Mouse (Mus musculus) cerebellum, adult (tissue): ENCODE data around the gene Ing4.
A peak's percentile ranks its signal among the peaks of the same experiment; 100 is the strongest.
"Not testable (repeated sequence)": the region's sequence is repeated elsewhere in the genome, so short reads cannot be mapped to it uniquely, and the experiment has no call there.

ENCODE experiments used
- ATAC-seq: cut with Nextera tagmentation; 2 replicates; pipeline ENCODE4 v1.9.2; 2017; ENCODE audit warnings: mild to moderate bottlenecking, moderate library complexity, mixed read lengths; ENCODE audit not compliant: insufficient number of reproducible peaks, low FRiP score, low TSS enrichment

Ing4 gene

DNA sequence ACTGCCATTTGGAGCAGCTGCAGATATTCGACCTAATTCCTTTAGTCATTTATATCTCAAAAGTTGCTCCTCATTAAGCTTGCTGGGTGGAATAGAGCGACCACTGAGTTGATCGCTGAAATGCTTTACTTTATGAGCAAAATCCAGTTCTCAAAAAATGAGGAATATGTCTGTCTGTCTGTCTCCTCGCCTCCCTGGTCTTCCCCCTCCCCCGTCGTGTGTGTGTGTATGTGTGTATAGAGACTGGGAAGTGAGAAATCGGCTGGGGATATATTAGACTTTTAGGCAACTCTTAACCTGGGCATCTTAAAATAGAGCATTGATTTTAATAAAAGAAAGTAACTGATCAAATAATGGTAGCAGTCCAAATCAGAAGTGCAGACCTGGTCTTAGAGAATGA is 661 bp downstream of the Ing4 start:
- ATAC-seq: no peak

DNA sequence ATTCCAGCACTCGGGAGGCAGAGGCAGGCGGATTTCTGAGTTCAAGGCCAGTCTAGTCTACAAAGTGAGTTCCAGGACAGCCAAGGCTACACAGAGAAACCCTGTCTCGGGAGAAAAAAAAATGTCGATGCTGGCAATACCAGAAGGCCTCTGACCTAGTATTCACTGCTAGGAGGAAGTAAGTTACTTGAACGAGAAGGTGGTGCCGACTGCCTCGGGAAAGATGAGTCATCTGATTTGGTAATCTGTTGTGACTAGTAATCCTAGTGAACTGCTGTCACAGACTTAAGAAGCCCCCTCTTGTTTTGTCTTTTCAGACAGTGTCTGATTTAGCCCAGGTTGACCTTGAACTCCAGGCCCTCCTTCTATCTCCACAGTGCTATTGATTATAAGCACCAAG is 1.5 kb downstream of the Ing4 start:
- no peak for ATAC-seq

DNA sequence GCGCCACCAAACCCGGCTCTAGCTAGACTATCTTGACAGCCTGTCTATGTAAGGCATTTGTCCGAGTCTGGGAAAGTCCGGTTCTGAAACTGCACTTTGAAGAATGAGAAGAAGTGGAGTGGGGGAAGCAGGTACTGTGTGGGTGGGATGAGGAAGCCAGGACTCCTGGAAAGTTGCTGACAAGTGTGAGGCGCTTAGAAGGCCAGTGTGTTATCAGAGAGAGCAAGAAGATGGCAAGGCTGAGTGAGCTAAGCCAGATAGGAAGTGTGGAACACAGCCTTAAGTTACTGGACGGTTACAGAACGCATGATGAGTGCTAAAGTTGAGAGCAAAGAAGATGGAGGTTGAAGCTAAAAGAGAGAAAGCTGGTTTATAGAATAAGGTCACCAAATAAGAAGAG is 2.5 kb downstream of the Ing4 start:
- ATAC-seq: no peak

DNA sequence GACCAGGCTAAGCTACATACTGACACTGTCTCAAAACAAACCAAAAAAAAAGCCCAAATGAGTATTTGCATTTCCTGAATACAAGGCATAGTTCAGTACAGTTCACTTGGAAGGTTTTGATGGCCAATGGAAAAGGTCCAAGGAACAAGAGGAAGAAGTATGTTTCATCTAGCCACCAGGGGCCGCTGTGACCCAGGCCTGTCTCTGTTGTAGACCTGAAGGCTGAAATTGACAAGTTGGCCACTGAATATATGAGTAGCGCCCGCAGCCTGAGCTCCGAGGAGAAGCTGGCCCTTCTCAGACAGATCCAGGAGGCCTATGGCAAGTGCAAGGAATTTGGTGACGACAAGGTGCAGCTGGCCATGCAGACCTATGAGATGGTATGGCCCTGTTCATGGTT is 7.1 kb downstream of the Ing4 start:
- ATAC-seq: peak; percentile 58

DNA sequence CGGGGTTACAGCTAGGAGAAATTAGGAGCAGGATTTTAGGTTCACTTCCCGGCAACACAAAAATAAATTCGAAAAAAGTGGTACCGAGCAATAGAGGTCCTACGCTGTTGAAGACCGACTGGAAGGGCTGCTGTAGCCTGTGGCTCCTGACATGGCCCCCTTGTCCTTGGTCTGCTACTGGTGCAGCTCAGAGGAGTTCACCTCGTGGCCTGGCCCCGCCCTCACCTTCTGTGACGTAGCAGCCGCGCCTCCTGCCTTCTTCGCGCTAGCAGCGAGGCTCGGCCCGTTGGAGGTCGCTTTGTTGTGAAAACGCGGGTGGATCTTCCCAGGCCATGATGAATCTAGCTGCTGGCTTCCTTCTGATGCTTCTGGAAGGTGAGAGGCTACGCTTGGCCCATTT is 10.1 kb downstream of the Ing4 start, which contains the start of gene Acrbp:
TSS of gene Acrbp (plus strand) at position 12 of the 400 bp plus-strand sequence.
- ATAC-seq: no peak

DNA sequence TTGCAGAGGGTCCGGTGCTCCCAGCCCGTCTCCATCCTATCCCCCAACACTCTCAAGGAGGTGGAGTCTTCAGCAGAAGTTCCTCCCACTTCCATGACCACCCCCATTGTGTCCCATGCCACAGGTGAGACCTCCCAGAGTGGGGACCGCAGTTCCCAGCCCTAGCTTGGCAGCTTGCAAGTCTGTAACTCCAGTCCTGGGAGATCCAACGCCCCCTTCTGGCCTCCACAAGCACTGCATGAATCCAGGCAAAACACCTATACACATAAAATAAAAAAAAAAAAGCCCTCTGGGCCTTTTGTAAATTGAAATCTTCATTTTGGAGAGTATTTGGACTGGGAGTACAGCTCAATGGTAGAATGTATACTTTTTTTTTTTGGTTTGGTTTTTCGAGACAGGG is 11.7 kb downstream of the Ing4 start:
- no peak for ATAC-seq

DNA sequence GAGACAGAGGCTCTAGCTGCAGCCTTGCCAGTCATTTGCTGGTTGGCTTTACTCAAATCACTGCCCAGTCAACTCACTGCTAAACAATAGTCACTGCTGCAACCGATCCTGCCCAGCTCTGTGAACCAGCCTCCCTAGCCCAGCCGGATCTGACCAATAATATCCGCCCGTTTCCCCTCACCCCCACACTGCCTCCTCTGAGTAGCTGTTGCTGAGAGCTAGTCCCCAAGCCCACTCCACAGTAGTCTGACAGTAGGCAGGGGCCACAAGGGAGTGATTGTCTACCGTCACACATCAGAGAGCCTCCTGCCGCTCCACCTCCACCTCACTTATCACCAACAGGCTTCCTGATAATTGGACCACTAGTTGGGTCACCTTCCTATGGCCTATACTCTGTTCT is 21.9 kb downstream of the Ing4 start:
- no peak for ATAC-seq

DNA sequence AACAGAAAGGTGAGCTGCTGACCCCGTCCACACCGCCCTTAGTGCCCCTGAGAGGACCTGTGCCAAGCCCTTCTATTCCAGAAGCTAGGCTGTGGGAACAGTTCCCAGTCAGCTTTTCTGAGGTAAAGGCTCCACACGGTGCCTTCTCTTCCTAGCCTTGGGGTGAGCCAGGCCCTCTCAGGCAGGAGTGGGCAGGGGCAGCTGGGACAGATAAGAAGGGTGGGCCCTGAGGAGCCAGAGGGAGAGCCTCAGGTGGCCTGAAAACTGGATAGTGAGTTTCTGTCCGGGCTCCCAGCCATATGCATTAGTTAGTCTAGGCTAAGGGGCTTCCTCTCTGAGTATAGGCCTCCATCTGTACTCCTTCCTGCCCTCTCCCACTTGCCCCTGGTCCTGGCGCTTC is 23.0 kb downstream of the Ing4 start:
- no peak for ATAC-seq

DNA sequence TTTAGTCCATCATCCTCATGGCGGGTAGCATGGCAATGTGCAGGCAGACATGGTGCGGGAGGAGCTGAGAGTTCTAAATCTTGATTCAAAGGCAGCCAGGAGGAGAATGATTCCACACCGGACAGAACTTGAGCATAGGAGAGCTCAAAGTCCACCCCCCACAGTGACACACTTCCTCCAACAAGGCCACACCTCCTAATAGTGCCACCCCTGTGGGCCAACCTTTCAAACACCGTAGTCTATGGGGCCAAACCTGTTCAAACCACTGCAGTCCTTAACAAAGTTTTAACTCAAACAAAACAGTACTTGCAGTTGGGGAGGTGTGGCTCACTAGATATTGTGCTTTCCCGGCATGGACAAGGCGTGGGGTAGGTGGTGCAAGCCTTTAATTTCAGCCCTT is 24.3 kb downstream of the Ing4 start:
- ATAC-seq: no peak

DNA sequence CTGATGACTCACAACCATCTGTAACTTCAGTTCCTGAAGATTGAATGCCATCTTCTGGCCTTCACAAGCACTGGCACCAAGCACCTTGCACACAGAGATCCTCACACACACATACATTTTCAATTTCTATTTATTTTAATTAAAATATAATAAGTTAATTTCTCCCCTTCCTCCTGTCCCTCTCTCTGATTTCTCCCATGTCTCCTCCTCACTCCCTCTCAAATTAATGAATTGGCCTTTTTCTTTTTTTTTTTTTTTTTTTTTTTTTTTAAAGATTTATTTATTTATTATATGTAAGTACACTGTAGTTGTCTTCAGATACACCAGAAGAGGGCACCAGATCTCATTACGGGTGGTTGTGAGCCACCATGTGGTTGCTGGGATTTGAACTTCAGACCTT is 25.7 kb downstream of the Ing4 start:
- ATAC-seq: not testable (repeated sequence)

DNA sequence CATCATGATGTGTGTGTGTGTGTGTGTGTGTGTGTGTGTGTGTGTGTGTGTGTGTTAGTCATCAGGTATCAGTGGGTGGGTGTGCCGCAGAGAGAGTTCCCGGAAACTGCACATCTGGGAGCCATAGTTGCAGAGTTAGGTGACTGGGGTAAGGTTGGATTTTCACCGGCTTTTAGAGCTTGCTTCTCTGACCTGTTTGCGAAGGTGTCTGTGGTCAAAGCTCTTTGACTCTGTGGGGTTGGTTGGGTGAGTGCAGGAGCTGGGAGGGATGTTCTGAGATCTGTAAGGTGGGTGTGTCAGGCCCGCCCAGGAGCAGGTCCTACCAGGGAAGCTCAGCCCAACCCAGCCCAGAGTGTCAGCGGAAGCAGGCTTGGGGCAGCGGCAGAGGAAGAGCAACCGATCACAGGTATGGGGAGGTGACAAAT is 28.0 kb downstream of the Ing4 start, which contains the start of gene Lpar5:
TSS of gene Lpar5 (plus strand) at position 350 of the 425 bp plus-strand sequence.
- ATAC-seq: no peak

DNA sequence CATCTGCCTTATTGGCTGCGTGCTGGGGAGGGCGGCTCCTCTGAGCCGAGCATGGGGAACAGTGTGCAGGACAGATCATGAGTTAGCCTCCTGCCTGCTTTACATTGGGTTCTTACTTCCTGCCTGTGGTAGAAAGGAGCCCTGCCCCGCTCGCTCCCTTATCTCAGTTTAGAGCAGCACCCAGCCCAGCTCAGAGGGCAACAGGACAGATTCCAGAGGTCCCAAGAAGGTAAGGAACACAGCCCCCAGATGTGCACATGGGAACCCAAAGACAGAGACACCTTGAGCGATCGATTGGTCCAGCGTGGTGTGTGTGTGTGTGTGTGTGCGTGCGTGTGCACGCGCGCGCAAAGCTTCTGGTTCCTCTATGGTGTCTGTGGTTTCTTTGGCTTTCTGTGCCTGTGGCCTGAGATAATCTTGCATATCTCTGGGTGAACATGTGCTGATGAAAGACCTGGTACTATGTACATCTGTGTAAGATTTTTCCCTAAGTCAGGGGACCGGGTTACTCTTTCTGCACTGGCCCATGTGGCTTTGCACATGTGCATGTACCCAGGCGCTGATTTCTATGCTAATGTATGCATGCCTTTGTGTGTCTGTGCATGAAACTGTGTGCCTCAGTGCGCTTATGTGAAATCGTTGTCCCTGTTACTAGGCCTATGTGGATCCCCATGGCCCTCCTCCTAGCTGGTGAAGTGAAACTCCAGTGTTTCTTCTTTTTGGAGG is 31.8 kb downstream of the Ing4 start:
- ATAC-seq: peak; percentile 47; the same call in 1 of the 2 replicates

DNA sequence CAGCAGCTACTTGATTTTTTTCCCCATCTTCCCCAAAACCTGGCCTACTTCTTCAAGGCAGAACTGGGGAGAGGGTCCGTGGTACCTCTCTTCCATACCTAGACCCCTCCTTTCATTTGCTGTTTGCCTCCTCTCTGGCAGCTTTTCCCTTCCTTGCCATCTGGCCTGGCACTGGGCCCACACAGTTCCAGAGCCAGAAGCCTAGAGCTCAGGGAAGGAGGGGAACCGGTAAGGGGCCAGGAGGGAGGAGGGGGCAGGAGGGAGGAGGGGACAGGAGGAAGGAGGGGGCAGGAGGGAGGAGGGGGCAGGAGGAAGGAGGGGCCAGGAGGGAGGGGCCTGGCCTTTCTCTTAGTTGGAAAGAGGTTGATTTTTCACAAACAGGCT is 32.3 kb downstream of the Ing4 start:
- ATAC-seq: peak; percentile 59; the same call in 1 of the 2 replicates

DNA sequence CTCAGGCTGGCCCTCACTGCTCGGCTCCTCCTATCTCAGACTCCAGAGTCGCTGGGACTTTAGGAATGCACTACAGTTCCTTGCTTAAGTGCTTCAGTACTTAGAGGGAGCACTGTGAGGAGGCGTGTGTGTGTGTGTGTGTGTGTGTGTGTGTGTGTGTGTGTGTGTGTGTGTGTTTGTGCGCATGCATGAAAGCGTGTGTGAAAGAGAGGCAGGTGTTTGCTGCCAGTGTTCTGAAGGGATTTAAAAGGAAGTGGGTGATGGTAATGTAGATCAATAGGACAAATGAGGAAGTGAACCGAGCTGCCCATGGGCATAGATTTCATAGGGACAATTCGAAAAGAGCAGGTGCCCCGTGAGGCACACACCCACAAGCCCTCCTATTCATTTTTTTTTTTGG is 34.3 kb downstream of the Ing4 start:
- no peak for ATAC-seq

DNA sequence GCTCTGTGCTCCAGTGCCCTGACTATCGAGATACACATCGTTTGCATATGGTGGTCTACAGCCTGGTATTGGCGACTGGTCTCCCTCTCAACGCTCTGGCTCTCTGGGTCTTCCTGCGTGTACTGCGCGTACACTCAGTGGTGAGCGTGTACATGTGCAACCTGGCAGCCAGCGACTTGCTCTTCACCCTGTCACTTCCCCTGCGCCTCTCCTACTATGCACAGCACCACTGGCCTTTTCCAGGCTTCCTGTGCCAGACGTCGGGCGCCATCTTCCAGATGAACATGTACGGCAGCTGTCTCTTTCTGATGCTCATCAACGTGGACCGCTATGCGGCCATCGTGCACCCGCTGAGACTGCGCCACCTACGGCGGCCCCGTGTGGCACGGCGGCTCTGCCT is 41.8 kb downstream of the Ing4 start:
- 0 out of 2 replicates have a peak, but pooled peaks have one; percentile 18 for ATAC-seq

DNA sequence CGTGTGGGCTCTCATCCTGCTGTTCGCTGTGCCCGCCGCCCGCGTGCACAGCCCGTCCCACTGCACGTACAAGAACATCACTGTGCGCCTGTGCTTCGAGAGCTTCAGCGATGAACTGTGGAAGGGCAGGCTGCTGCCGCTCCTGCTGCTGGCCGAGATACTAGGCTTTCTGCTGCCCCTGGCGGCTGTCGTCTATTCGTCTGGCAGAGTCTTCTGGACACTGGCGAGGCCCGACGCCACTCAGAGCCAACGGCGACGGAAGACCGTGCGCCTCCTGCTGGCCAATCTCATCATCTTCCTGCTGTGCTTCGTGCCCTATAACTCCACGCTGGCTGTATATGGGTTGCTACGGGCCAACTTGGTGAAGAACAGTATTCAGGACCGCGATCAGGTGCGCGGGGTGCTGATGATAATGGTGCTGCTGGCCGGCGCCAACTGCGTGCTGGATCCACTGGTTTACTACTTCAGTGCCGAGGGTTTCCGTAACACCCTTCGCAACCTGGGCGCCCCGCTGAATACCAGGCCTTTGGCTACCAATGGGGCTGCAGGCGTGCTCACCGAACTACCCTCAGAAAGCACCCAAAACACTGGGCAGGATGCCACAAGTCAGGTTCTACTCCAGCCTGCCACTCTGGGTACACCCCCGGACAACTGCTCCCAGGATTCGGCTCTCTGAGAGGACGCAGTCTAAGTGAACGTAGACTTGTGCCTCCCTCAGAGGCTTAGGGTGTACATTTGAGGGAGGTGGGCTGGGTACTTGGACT is 42.4 kb downstream of the Ing4 start:
- ATAC-seq: peak; percentile 80

DNA sequence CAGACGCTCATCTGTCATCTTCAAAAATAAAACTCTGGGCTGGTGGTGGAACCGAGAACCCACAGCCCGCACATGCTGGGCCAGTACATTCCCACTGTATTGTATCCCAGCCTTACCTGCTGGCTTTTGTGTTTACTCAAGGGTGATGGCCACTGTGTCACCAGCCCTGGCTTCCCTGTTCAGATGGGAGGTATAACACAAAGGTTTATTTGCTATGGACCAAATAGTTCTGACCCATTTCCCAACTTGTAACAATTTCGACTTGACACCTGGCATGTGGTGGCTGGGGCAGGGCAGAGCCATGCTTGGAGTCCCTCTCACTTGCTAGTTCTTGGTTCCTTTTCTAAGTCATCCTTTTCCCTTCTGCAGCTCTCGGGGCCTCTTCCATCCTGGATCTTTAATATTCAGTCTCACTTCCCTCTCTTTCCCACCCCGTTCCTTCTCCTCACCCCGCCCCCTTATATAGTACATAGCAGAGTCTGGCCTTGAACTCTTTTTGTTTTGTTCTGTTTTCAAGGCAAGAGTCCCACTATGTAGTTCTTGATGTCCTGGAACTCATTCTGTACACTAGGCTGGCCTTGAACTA is 43.3 kb downstream of the Ing4 start:
- ATAC-seq: no peak

DNA sequence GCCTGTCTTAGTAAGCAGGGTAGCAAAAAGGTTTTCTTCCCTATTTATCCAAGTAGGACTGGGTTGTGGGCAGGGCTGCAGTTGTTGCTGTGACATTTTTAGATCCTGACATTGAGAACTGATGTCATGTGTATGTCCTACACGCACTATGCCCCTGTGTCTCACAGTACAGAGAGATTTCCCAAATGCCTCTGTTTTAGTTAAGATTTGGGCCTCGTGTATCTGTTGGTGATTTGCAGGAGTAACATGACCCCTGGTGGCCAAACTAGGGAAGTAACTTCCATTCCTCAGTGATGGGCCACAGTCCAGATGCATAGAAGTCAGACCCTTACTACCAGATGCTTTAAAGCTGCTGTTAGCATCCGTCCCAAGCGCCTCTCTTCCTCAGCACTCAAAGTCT is 44.9 kb downstream of the Ing4 start:
- no peak for ATAC-seq

DNA sequence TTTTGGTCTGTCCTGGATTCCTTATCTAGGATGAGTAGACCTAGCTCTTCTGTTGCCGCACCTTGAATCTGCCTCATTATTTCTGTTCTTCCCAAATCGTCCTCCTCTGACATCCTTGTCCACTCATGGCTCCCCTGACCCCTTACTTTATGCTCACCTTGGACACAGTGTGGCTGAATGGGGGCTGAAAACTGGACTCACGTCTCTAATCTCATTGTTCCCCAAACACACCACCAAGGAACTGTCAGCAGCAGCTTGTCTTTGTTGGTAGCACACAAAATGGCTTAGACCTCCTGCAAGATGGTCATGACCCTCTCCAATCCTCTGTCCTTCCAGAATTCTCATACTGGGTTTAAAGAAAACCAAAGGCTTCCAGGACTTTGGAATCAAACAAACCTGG is 48.4 kb downstream of the Ing4 start:
- ATAC-seq: no peak

DNA sequence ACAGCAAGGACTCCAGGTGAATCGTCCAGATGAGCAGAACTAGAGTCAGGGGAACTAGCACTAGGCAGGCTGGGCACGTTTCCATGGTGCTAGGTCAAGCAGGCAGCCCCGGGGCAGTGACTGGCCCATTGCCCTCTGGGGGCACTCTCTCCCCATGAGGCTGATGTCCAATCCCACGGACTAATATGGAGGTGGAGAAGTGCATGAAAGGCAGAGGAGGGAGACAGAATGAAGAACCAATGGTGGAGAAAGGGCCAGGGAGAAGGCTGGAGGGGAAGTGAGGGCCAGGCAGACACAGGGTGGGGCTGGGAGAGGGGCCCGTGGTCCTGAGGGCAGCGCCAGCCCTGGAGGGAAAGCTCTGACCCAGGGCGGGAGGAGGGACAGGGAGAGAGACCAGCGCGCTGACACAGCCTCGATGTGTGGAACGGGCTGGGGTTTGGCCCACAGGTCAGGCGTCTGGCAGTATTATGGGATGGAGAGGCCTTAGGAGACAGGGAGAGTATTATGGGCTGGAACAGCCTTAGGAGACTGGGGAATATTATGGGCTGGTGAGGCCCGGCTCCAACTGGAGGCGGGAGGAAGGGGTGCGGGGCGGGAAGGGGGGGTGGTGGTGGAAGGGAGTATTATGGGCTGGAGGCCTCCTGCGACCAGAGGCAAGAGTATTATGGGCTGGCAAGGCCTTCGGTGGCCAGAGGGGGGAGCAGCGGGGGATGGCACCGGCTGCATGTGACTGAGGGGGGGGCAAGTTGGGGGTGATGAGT is 49.2 kb downstream of the Ing4 start:
- peak; percentile 71 for ATAC-seq
